Mouse (Mus musculus) cerebellum, postnatal 10 days (tissue): ENCODE measurements around the gene Fam207a.

Experiments used
- DNase-seq, 2 experiments: peaks; one replicate each; pipeline ENCODE4 v3.0.0; 2021; ENCODE audit warnings: mixed read lengths in 2 of 2

The Fam207a gene

DNA sequence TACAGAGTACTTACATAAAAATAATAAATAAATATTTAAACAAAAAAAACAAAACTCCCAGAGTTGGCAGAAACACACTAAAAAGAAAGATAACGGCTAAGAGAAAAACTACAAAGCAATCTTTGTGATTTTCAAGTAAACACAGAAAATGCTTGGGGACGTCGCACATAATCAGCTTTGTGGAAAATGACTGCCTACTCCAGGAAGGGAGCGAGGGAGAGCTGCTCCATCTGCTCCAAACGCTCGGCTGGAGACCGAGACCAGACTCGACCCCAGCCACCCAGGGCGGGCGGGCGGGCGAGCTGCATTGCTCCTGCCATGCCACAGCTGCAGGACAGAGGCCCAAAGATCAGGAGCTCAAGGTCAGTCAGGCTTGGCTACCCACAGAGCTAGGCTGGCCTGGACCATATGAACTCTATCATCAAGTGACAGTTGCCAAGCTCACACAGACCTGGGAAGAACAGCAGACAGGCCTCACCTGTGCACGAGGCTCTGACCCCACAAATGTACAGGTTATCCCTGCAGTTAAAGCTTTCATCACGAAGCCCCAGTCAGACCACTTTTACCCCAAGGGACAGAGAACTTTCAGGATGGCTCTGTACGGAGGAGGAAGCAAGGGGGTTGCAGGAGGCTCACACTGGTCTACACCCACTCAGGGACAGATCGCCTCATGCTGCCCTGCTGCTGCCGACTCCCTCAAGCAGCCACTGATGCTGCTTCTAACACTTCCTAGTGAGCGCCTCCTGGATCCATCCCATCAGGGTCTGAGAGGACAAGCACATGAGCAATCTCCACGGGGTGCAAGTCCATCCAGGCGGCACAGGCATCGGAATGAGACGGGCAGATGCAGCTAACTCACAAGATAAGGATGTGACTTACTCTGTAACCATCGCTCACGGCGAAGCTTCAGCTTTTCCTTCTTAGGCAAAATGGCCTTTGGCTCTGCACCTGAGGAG, 12.3 kb downstream of the Fam207a start:
- DNase-seq: peak; percentile 53 to 66

DNA sequence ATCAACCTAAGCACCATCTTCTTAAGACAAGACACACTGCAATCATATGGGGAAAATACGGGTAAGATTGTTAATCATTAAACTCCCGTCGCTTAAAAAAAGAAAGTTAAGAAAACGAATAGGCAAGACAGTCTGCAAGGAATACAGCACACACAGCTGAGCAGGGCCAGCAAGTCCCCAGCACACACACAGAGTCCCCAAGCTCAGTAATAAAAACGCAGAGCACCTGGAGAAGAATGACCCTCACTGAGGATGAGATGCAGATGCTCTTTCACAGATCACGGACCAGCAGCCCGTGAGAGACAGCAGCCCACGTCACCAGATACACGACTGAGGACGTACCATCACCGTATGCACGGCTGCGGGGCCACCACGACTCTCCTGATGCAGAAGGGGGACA, 14.9 kb downstream of the Fam207a start:
- no peak for DNase-seq

DNA sequence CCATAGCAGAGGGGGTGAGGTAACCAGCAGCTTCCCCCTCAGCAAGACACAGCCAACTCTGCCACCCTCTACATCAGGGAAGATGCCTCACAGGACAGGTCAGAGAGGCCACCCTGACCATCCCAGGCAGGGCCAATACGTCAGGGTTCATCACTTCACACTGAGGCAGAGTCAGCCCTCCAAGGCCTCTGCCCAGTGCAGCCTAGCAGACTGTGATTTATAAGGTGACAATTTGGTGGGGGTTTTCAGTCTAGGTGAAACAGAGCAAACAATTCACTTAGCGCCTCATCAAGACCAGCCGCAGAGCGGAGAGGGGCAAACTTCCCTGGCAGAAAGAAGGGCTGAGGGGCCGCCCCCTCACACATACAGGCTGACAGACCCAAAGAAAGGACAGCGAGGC, 17.3 kb downstream of the Fam207a start:
- no peak for DNase-seq

DNA sequence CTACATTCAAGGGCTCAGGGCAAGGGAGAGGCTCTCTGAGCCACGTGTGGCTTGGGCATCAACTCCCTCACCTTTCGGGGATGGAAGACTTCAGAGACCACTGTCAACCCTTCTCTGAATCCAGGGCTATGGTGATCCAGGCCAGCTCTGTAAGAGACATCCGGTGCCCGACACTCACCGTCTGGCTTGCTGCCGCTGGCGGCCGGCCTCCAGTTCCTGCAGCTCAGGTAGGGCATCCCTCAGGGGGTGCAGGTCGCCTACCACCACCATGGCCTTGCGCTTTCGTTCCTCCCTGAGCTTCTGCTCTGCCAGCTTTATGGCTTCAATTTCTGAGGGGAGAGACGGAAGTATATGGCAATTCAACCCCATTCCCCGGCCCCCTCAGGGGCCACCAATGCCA, 18.4 kb downstream of the Fam207a start:
- DNase-seq: no peak

DNA sequence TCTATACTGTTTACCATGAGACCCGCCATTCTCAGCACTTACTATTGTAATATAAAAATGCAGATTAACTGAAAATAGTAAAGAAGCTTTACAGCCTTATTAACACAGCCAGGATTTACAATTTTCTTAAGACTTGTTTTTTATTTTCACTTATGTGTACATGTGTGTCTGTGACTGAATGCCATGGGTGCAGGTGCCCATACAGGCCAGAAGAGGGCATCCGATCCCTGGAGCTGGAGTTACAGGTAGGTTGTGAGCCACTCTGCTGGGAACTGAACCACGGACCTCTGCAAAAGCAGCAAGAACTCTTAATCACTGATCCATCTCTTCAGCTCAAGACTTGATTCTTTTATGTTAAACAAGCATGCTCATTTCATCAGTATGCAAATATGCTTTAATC, 22.7 kb downstream of the Fam207a start:
- no peak for DNase-seq

DNA sequence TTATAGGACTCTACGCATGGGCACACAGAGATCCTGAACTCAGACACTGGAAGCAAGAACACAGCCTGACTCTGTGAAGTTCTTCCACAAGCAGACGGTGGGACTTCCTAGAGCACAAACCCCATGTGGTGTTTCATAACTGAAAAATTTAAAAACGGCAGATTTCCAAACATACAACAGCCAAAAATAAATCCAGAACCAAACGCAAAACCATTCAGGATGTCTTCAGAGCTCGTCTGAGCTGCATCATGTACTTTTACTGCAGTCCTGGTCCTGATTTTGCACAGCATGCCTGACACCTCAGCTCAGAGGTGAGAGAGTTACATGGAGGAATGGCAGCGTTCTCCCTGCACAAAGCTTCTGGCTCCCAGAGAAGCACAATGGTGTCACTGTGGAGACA, 24.0 kb downstream of the Fam207a start:
- DNase-seq: no peak

DNA sequence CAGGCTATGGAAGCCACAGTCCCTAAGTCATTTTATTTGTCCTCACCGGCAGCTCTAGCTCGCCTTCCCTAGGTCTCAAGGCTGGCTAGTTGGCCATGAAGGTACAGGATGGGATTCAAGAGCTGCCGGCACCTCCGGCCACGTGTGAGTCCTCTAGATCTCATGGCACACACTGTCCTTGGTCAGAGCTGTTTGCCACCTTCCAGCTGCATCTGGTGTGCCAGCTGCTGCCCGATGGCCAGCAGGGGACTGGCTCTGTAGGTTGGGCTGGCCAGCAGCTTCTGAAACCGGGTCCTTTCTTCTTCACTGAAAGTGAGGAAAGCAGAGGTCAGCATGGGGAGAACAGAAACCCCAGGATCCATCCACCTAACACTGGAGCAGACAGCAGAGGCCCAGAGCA, 27.4 kb downstream of the Fam207a start:
- DNase-seq: no peak

DNA sequence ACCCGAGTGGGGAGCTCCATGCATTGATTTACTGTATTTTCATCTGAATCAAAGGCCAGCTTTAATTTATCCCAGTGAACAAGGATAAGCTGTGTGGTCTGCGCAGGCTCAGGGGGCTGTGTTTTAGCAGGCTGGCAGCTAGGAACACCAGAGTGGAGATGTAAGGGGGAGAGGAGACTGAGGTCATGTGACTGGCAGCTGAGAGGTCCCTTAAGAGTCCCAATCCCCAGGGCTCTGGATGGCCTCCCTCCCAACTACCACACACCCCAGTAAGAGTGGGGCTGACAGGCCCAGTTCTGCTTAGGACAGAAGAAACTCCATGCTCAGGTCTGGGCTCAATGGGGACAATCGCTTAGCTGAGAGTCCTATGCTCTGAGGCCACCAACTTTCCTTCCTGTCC, 29.8 kb downstream of the Fam207a start:
- DNase-seq: no peak

DNA sequence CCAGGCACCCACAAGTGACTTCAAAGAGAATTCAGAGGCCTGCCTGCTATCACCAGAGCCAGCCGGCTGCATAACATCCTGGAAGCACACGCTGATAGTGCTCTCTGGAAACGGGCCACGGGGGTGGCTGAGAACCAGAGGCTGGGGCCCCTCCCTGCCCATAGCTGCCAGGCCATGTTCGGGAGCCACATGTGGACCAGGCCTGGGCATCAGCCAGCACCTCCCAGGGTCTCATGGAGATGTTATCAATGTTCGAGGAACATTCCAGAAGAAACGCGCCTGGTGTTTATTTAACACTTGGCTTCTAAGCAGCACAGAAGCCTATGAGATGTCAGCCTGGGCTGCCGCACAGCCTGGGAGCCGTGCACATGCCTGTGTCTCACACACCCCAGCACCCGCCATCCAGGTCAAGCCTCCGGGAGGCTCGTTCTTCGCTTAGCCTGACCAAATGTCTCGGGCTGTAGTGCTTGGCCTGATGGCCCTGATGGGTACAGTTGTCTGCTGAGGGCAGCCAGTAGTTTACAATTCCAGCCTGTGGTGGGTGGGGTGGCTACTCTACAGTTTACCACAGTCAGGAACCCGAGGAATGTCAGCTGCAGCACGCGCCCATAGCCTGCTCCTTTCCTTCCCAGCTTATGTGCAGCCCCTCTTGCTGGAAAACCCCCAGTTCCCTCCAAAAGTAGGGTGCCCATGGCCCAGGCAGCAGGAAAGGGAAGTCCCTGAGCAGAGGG, 31.2 kb downstream of the Fam207a start:
- DNase-seq: peak in 1 of 2 experiments; percentile 41

DNA sequence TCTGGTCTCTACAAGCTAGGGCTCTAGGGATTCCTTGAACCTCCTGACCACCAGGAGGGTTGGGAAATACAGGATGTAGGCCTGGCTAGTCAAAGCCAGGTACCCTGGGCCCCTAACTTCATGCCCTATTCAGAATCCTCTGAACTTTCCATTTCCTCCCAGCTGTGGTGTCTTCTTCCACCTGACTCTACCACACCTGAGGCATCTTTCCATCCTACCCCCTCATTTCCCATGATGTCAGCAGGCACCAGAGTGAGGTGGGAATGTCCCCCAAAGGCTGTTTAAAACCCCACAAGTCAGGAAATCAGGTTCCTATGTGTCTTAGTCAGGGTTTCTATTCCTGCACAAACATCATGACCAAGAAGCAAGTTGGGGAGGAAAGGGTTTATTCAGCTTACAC, 33.8 kb downstream of the Fam207a start:
- no peak for DNase-seq

DNA sequence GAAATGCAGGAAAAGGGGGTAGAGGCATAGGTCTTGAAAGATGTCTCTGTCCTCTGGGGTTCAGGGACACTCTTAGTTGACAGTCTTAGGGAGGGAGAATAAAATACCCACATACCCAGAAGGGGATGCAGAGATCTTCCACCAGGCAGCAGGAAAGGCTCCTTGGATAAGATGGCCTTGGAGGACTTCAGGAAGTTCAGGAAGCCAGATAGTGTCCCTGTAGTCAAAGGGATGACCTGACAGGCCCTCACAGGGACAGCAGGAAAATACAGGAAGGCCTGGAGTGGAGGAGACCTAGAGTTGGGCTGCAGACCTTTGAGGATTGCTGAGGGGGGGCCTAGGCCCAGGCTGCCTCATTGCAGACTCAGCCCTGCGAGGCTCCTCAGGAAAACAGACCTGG, 35.6 kb downstream of the Fam207a start:
- DNase-seq: no peak

DNA sequence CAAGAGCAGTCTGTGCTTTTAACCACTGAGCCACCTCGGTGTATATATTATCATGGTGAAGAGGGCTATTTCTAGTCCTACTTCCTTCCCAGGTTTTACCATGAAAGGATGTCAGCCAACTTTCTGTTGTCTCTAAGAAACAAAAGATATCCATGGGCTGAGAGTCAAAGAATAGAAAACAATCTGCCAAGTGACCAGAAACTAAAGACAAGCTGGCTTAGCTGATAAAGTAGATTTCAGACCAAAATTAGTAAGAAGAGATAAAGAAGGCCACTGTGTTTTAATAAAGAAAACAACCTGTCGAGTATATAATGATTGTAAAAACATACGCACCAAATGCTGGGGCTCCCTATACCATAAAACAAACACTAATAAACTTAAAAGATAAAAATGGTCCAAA, 38.7 kb downstream of the Fam207a start:
- no peak for DNase-seq

DNA sequence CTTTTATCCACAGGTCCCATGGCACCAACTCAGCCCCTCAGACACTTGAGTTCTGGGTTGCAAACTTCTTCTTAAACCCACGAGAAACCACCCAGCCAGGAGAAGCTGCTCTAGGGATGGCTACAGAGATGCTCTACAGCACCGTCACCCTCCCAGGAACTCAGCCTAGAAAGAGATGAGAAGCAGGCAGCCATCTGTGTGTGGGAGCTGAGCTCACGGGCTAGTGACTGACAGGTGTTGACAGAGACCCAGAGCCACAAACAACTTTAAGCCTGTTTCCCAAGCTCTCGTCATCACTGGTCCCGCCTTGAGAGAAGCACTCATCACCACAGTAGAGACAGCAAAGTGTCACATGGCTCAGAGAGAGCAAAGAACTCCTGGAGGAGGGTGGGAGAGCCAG, 43.4 kb downstream of the Fam207a start:
- no peak for DNase-seq

DNA sequence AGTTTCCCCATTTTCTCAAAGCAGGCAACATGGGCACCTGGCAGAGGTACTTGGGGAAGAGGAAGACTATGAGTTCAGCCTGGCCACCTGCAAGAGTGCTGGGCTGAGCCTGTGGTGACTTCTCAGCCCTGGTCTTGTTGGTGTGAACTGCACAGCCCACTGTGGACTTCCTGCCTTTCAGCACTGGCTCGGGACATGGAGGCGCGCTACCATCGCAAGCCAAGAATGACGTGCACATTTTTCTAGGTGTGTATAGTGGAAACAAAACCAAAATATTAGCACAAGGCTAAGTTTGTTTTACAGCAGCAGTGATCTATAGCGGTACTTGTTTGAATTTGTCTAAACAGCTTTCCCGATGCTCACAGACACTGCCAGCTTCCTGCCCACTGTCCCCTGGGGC, 44.1 kb downstream of the Fam207a start:
- no peak for DNase-seq

DNA sequence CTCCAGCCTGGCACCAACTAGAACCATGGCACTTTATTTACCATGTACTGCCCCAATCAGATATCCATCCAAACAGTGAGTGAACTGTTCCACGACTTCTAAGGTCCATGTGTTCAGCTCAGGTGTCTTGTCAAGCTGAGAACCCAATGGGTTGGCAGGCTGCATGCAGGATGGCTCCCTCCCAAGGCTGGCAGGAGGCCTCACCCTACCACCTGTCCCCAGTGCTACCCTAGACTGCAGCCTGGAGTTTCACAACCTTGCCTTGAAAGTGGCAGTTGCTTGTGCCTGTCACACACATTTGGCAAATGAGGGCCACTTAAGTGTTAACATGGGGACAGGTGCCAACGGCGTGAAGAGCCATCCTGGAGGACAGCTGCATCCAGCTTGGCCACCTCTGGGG, 44.8 kb downstream of the Fam207a start:
- DNase-seq: peak; percentile 56 to 68

DNA sequence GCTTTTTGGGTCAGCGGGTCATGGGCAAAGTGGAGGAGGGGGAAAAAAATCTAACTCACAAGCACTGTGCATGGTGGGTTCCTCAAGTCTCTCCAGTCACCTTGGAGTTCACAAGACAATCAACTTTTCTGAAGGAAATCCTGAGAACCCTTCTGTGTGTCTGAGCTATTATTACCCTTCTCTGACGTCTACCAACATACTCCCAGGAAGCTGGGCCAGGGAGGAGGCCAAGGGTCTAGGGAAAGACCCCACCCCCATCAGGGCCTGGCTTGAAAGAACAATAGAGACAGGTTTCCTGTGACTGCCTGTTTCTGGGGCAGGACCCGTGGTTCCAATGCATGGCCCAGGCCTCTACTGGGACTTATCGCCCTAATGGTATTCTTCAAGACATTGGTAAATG, 46.9 kb downstream of the Fam207a start:
- peak in 1 of 2 experiments; percentile 6 for DNase-seq

DNA sequence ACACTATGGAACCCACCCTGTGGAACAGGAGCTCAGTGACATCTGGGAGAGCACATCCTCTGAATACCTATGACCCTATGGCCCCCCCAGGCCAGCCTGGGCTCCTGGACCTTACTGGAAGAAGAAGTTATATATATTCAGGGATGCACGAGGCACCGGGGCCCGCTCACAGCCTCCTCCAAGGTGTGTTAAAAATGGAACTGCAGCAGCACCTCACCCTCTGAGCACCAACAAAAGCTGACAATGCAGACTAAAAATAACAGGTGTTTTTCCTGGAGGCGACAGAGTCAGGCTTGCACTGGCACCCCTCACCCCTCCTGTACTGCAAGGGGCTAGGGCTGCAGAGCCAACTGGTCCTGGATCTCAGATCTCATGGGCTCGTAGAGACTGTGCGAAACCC, 48.2 kb downstream of the Fam207a start:
- peak in 1 of 2 experiments; percentile 3 for DNase-seq

DNA sequence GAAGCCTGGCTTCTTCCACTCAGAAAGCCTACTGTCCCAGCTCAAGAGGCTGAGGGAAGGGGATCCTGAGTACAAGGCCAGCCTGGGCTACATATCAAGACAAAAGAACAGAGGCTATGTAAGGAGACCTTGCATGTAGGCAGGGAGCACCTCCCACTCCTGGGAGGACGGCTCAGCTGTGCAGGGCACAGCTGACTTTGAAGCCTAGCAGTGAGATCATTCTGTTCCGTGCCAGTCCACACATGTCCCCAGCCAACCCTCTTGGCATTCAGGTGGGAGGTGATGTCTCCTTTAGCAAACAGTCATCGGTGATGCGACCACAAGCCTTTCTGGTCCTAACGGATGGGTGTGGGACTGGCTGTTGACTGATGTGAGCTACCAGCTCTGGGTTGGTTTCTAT, 49.7 kb downstream of the Fam207a start:
- peak in 1 of 2 experiments; percentile 44 for DNase-seq

DNA sequence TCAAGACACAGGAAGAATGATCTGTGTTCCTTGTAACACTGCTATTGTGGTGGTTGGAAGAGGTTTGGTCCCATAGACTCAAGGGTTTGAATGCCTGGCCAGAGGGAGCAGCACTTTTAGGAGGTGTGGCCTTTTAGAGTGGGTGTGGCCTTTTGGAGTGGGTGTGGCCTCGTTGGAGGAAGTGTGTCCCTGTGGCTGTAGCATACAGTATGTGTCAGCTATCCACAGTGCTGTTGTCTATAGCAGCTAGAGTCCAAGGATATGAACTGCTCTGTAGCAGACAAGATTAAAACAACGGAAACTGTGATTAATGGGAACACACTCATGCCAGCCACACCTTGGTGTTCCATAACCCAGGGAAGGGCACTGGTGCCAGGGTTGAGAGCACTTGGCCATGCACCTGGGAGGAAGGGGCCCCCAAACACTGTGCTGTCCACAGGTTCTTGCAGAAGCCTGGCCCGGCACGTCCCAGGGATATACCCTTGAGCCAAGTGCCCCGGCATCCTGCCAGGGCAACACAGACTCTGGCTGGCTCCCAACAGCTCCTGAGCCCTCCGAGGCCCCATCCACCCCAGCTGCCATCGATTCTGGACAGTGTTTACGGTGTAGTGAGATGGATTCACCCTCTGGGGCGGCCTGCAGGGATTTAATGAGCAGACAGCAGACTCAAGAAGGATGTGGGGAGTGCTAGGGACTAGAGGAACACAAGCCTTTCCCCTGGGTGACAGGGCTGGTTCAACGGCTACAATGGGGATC, 51.2 kb downstream of the Fam207a start:
- peak; percentile 86 for DNase-seq

DNA sequence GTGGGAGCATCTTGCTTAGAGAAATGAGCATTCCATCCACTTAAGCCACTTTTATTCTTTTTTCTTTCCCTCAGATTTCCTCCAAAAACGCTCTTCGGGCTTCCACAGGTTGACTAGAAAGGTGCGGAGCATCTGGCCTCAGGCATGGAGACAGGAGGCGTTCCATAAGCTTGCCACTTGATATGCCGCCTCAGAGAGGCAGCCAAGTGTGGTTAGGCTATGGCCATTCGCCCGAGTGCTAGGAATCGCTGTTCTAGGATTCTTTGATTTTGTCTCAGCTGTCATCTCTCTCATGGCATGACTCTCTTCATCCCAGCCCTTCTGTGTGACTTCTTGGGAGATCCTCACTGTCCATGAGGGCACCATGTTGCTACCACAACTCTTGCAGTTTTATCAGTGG, 54.4 kb downstream of the Fam207a start:
- peak; percentile 66 for DNase-seq

DNA sequence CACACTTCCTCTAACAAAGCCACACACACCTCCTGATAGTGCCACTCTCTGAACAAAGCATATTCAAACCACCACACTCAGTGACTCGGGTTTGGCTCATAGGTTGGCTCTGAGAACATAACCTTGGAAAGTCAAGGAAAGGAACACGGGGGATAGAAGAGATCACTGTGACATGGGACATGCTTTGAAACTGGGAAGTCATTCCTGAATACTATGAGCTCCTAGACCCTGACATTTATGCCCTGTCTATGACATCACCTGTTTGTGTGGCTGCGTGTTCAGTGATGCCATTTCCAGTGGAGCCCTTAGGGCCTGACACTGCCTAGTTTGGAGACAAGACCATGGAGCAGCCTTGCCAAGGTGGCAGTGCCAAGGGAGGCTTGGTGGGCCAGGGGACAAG, 57.9 kb downstream of the Fam207a start:
- peak in 1 of 2 experiments; percentile 49 for DNase-seq

DNA sequence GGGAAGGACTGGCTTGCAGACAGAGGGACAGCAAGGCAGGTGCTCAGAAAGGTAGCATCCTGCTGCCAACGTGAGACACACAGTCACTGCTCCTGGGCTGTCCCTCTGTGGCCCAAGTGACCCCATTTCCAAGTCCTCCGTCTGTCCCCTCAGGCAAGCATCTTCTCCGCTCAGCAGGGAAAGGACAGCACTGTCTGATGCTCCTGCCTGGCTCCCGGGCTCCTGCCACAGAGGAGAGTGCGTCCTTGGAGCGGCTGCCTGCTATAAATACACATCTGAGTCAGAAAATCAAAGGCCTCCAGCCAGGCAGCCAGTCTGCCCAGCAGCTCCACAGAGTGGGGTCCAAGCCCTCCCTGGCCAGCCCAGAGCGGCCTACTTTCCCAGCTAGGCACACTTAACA, 59.1 kb downstream of the Fam207a start:
- peak; percentile 60 to 66 for DNase-seq
